Mouse (Mus musculus): ENCODE results near the gene Syk. TPM values are rescaled to one million over a fixed set of nuclear protein-coding genes. Genes with fewer than 3 reads are reported as not detected.

Gene Syk
- polyA plus RNA-seq, 1 experiment from 2014 or later: 0.81 TPM

DNA sequence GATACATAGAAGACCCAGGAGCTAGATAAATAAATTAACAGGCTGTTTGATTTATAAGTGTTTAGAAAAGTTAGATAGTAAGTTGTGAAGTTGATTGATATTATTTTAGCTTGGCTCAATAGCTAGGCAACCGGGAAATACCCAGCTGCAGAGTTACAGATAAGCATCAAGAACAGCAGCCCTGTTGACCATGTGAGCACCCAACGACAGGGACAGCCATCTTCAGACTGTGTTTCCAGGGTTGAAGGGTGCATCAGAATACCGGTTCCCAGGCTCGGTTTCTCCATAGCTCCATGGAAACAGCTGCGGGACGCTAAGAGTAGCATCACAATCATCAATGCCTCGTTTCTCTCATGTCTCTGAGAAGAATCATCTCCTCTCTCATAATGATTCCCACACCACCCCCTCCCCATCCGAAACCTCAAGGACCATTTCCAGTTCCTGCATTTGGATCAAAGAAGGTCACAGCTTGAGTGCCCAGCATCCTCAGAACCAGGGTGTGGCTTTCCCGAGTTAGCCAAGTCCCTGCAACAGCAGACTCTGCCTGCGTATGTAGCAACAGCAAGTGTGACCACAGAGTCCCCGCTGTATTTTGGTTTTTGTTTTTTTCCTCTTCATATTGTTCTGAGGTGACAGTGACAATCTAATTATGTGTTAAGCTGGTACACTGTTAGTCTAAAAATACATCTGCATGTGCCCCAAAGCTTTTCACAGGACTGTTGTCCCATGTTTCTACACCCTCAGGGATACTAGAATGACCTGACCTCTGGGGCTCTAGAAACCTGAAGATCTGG, 11.2 kb upstream of the Syk start:
- no peak overlapping the region for H3K4me2 ChIP-seq
- H3K4me1 ChIP-seq: peaks cover 10% of the 10 kb centered on the region
- 0 out of 2 replicates have a peak, but pooled peaks cover 2% of the 10 kb centered on the region for H3K27me3 ChIP-seq
- no peaks in the 10 kb centered on the region for H3K9me3 ChIP-seq (replicated peaks)
- H3K36me3 ChIP-seq (ENCODE audit: poor library complexity, severe bottlenecking): no peaks in the 10 kb centered on the region
- H3K9ac ChIP-seq: no peak overlapping the region
- H3K4me3 ChIP-seq: no peak overlapping the region
- no peak for ATAC-seq
- no peak overlapping the region for H3K27ac ChIP-seq
- WGBS: 86% methylated on average over 11 of the region's 11 CpGs

DNA sequence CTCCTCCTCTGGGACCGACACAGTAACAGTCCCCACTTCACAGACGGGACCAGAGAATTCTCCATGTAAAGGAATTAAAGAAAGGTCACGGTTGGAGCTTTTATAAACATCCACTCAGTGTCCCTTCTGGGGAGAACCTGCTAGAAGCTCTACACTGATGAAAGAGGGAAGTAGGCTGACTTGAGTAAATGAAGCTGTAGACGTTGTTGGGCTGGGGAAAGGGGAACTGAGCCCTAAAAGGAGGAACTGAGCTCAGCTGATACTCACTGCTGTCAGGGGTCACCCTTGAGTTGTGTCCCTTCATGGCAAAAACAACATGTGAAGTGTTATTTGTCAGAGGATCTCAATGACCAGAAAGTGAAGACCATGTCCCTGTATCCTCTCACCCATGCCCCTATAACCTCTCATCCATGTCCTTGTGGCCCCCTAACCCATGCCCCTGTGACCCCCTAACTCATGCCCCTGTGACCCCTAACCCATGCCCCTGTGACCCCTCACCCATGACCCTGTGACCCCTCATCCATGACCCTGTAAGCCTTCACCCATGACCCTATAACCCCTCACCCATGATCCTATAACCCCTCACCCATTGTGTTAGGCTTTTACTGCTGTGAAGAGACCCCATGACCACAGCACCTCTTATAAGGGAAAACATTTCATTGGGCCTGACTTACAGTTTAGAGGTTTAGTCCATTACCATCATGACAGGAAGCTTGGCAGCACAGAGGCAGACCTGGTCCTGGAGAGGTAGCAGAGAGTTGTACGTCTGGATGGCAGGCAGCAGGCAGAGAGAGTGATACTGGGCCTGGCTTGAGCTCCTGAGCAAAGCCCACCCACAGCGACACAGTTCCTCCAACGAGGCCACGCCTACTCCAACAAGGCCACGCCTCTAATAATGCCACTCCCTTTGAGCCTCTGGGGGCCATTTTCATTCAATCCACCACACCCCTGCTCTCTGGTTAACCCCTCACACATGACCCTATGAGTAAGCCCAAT, 10.2 kb upstream of the Syk start:
- H3K9me3 ChIP-seq (replicated peaks): no peaks in the 10 kb centered on the region
- H3K27me3 ChIP-seq: 0 out of 2 replicates have a peak, but pooled peaks cover 2% of the 10 kb centered on the region
- H3K4me1 ChIP-seq: peaks cover 10% of the 10 kb centered on the region
- H3K4me3 ChIP-seq: no peak overlapping the region
- no peak overlapping the region for H3K27ac ChIP-seq
- 78% methylated on average over 9 of the region's 9 CpGs for WGBS
- ATAC-seq: no peak
- no peak overlapping the region for H3K4me2 ChIP-seq
- H3K36me3 ChIP-seq (ENCODE audit: poor library complexity, severe bottlenecking): no peaks in the 10 kb centered on the region
- no peak overlapping the region for H3K9ac ChIP-seq

DNA sequence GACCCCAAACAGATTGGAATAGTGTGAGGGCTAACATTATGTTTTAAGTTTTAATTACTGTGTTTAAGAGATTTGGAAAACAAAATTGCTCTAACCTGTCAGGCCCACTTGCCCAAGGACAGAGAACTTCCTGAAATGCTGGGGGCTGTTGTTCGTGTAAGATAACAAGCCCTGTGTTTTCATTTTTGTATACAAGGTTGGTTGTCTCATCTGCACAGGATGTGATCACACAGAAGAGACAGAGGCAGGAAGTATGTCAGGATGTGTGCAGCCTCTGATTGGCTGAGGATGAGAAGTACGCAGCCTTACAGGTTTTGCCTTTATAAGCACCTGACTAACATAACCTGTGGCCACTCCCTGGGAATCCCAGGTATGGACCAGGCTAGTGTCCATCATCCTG, 8.7 kb upstream of the Syk start:
- H3K4me3 ChIP-seq: no peak overlapping the region
- peaks cover 4% of the 10 kb centered on the region for H3K4me1 ChIP-seq
- ATAC-seq: no peak
- H3K27me3 ChIP-seq: 0 out of 2 replicates have a peak, but pooled peaks cover 7% of the 10 kb centered on the region
- H3K9ac ChIP-seq: no peak overlapping the region
- WGBS: 84% methylated on average over 2 of the region's 2 CpGs
- no peak overlapping the region for H3K27ac ChIP-seq
- no peaks in the 10 kb centered on the region for H3K9me3 ChIP-seq (replicated peaks)
- H3K4me2 ChIP-seq: no peak overlapping the region
- no peaks in the 10 kb centered on the region for H3K36me3 ChIP-seq (ENCODE audit: poor library complexity, severe bottlenecking)

DNA sequence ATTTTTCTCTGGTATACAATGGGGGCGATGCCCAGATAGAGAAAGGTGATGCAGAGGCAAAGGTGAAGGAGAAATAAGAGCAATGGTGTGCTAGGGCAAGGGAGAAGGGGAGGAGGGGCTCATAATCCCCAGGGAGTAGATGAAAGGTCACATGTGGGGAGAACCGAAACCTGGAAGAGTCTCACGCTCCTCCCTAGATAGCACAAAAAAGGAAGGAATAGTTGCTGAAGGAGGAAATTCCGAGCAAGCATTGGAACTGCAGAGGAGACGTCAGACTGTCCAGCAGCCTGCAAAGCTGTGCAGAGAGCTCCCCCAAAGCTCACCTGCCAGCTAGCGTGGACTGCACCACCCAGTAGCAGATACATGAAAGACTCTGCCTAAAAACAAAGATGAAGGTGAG, 7.5 kb upstream of the Syk start:
- ATAC-seq: no peak
- Histone ChIP-seq H3K4me1 (no peaks in the 10 kb centered on the region), H3K9me3 (replicated peaks) (no peaks in the 10 kb centered on the region), H3K27ac (no peak overlapping the region), H3K27me3 (0 out of 2 replicates have a peak, but pooled peaks cover 7% of the 10 kb centered on the region), H3K9ac (no peak overlapping the region), H3K4me3 (no peak overlapping the region), H3K4me2 (no peak overlapping the region), H3K36me3 (ENCODE audit: poor library complexity, severe bottlenecking) (no peaks in the 10 kb centered on the region)
- 83% methylated on average over 6 of the region's 6 CpGs for WGBS

DNA sequence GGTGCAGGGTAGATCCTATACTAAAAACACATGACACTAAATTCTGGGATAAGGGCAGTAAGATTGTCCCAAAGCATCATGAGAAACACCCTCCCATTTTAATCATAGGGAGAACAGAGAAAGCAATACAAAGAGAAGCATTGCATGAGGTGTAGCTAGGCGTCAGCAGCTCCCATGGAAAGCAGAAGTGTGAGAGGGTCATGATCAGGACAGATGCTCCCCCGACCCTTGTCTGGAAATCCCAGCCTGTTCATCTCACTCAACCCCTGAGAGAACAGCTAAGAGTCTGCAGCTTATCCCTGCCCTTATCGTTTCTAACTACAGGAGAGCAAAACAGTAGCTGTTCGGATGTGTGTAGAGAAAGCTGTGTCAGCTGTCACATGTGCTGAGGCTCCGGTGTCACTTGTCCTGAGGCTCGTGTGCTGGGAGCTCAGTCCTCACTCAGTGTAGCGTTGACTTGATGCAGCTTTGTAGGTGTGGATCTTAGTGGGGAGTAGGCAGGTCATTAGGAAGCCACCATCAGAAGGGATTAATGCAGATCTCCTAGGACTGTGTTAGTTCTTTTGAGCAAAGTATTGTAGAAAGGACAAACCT, 6.9 kb upstream of the Syk start:
- Histone ChIP-seq H3K9ac (no peak overlapping the region), H3K36me3 (ENCODE audit: poor library complexity, severe bottlenecking) (no peaks in the 10 kb centered on the region), H3K9me3 (replicated peaks) (no peaks in the 10 kb centered on the region), H3K27me3 (peaks cover 12% of the 10 kb centered on the region), H3K4me3 (no peak overlapping the region), H3K4me1 (no peaks in the 10 kb centered on the region), H3K4me2 (no peak overlapping the region), H3K27ac (no peak overlapping the region)
- WGBS: 77% methylated on average over 7 of the region's 7 CpGs
- ATAC-seq: no peak

DNA sequence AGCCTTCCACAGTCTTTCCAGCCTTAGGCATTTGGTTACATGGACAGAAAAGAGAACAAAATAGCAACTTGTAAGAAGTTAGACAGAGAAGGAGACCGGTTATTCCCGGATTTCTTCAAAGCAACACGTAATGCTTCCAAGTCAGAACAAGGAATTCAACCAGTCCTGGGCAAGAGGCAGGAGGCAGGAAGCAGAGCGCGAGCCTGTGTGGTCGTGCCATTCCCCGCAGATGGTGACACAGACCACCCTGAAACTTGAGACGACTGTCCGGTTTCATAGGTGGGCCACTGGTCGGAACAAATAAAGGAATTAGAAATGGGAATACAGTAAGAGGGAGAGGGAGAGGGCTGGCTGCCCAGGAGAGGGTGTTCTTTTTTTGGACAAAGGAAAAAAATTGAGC, 6.1 kb upstream of the Syk start:
- no peak overlapping the region for H3K4me3 ChIP-seq
- no peak overlapping the region for H3K9ac ChIP-seq
- H3K27ac ChIP-seq: no peak overlapping the region
- ATAC-seq: no peak
- peaks cover 19% of the 10 kb centered on the region for H3K27me3 ChIP-seq
- H3K36me3 ChIP-seq (ENCODE audit: poor library complexity, severe bottlenecking): no peaks in the 10 kb centered on the region
- H3K4me1 ChIP-seq: no peaks in the 10 kb centered on the region
- H3K4me2 ChIP-seq: no peak overlapping the region
- 67% methylated on average over 10 of the region's 10 CpGs for WGBS
- H3K9me3 ChIP-seq (replicated peaks): no peaks in the 10 kb centered on the region

DNA sequence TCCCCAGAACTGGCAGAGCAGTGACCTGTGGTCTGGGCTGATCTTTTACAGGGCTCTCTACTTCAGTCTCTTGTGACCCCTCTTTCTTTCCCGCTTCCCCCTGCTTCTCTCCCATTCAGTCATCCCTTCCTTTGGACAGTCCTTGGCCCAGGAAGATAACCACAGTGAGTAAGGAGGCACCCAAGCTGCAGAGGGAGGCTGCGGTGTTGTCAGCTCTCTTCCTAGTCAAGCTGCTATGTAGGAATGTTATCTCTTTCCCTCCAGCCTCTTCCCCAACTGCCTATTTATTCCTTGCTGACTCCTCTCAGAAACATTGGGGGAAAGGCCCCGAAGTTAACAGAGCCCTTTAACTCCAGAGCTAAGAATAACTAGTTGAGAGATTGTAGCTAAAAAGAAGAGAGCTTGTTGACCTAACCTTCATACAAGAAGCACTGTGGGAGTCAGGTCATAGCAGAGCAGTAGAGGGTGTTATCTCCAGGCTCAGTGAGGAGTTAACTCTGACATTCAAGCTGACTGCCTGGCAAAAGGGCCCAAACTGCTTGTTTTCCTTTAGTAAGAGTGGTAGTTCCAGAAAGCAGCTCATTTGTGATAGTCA, 5.5 kb upstream of the Syk start:
- WGBS: 89% methylated on average over 3 of the region's 3 CpGs
- Histone ChIP-seq H3K9ac (no peak overlapping the region), H3K27me3 (peaks cover 24% of the 10 kb centered on the region), H3K4me3 (no peak overlapping the region), H3K4me2 (no peak overlapping the region), H3K4me1 (0 out of 2 replicates have a peak, but pooled peaks cover under 1% of the 10 kb centered on the region), H3K36me3 (ENCODE audit: poor library complexity, severe bottlenecking) (no peaks in the 10 kb centered on the region), H3K9me3 (replicated peaks) (no peaks in the 10 kb centered on the region), H3K27ac (no peak overlapping the region)
- no peak for ATAC-seq

DNA sequence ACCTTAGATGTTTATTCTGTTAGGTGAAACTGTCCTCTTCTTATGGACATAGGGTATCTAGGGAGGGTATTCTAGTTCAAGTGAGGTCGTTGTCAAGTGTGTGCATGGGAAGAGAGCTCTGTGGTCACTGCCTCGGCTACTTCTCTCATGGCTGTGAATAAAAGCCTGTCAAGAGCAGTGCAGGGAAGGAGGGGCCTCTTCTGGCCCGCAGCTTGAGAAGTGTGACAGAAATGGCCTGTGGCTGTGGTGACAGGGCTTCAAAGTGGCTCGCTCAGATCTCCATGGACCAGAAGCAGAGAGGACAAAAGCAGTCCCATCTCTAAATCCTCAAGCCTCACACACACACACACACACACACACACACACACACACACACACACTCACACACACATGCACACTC, 5.0 kb upstream of the Syk start:
- 33% methylated on average over 4 of the region's 4 CpGs for WGBS
- Histone ChIP-seq H3K4me3 (no peak overlapping the region), H3K4me1 (peaks cover 5% of the 10 kb centered on the region; the same call in 1 of the 2 replicates), H3K36me3 (ENCODE audit: poor library complexity, severe bottlenecking) (no peaks in the 10 kb centered on the region), H3K9me3 (replicated peaks) (no peaks in the 10 kb centered on the region), H3K4me2 (no peak overlapping the region), H3K27me3 (peaks cover 29% of the 10 kb centered on the region), H3K27ac (no peak overlapping the region), H3K9ac (no peak overlapping the region)
- no peak for ATAC-seq

DNA sequence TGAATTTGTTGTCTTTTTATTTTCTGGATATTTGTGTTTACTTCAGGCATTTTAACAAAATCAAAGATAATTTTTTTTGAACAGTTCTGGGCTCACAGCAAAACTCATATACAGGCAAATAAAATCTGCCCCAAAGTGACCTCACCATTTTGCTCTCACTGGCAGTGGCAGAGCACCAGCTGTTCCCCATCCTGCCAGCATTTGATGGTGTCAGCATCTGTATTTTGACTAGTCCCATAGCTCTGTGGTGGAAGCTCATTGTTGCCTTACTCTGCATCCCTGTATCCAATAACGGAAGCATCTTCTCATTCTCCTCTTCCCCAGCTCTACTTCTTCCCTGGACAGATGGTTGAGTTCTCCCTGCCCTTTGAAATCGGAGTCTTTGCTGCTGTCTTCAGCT, 4.2 kb upstream of the Syk start:
- no peak overlapping the region for H3K9ac ChIP-seq
- ATAC-seq: no peak

DNA sequence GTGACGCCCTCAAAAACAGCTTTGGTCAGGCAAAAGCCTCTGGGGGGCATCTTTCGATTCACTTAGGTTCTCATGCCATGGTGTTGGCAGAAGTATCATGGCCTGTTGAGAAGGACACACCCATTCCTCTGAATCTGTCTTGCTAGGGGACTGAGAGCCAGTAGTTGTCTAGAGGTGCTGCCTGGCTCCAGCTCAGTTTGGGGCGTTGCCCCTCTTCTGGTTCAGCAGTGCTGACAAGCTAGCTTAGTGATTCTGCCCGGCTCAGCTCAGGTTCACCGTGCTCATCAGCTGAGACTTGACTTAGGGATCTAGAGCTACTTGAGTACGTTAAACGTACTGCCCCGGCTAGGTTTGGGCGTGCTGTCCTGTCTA, 481 bp upstream of the Syk start:
- Histone ChIP-seq H3K27me3 (peaks cover 46% of the 10 kb centered on the region), H3K9me3 (replicated peaks) (no peaks in the 10 kb centered on the region), H3K9ac (0 out of 2 replicates have a peak overlapping the region, but pooled peaks have one; percentile 68), H3K4me2 (peak overlapping the region; percentile 96), H3K4me1 (peaks cover 15% of the 10 kb centered on the region), H3K27ac (no peak overlapping the region), H3K36me3 (ENCODE audit: poor library complexity, severe bottlenecking) (no peaks in the 10 kb centered on the region), H3K4me3 (peak overlapping the region; percentile 58)
- no peak for ATAC-seq
- 19% methylated on average over 9 of the region's 9 CpGs for WGBS

More for the DNA sequence above, 4.2 kb upstream of the Syk start:
- WGBS: 83% methylated on average over 2 of the region's 2 CpGs
- Histone ChIP-seq H3K4me3 (no peak overlapping the region), H3K9me3 (replicated peaks) (no peaks in the 10 kb centered on the region), H3K4me1 (peaks cover 13% of the 10 kb centered on the region), H3K4me2 (no peak overlapping the region), H3K27me3 (peaks cover 36% of the 10 kb centered on the region), H3K27ac (no peak overlapping the region), H3K36me3 (ENCODE audit: poor library complexity, severe bottlenecking) (no peaks in the 10 kb centered on the region)

DNA sequence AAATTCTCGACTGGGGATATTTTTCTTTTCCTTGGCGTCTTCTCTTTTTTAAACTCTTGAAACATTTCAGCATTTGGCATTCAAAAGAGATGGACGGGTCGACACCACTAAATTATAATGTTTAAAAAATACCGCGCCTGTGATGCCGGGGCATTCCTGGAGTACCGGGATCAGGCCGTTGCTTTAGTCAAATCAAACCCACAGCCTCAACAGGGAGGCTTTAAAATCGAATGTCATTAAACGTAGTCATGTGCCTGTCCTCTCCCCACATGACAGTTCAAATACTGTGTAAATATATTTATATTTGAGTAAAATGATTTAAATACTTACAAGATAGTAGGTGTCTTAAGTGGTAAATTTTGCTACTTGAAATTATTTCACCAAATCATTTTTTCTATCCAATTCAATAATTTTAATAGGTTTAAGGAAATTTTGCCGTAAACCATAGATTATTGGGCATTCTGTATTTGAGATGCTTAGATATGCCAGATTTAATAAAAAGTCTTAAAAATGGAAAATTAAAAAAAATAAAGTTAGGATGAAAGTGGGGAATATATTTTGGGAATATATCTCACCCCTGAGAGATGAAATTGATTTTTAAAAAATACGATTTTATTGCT, 1.1 kb downstream of the Syk start:
- Histone ChIP-seq H3K27me3 (peaks cover 44% of the 10 kb centered on the region), H3K9me3 (replicated peaks) (no peaks in the 10 kb centered on the region), H3K9ac (no peak overlapping the region), H3K27ac (no peak overlapping the region), H3K4me2 (peak overlapping the region; percentile 96), H3K36me3 (ENCODE audit: poor library complexity, severe bottlenecking) (no peaks in the 10 kb centered on the region), H3K4me1 (peaks cover 15% of the 10 kb centered on the region), H3K4me3 (0 out of 2 replicates have a peak overlapping the region, but pooled peaks have one; percentile 58)
- 29% methylated on average over 13 of the region's 13 CpGs for WGBS
- ATAC-seq: no peak
